Mouse (Mus musculus) hindbrain, embryonic 15.5 days (tissue): ENCODE measurements around the gene Bach1. TPM values are rescaled to one million over a fixed set of nuclear protein-coding genes. Genes with fewer than 3 reads are reported as not detected.
A peak's percentile ranks its signal among the peaks of the same experiment; 100 is the strongest.

Experiments
- ATAC-seq: fragments of 200-750 bp; cut with Nextera tagmentation; 2 replicates; pipeline ENCODE4 v1.8.0; 2017; ENCODE audit warnings: low read depth, moderate number of reproducible peaks, moderate TSS enrichment; ENCODE audit not compliant: low FRiP score
- H3K27ac ChIP-seq: fragments of 300-500 bp; sonication (generic); replicated peaks from 2 replicates; pipeline ENCODE4 v1.5.1; 2015; ENCODE audit warnings: mild to moderate bottlenecking, inconsistent platforms
- H3K27me3 ChIP-seq: fragments of 300-500 bp; sonication (generic); 2 replicates; pipeline ENCODE4 v1.6.1; 2015; ENCODE audit warnings: control low read depth, inconsistent platforms
- H3K36me3 ChIP-seq: fragments of 300-500 bp; sonication (generic); 2 replicates; pipeline ENCODE4 v1.6.1; 2015; ENCODE audit warnings: control low read depth, inconsistent platforms
- H3K4me1 ChIP-seq: fragments of 300-500 bp; sonication (generic); replicated peaks from 2 replicates; pipeline ENCODE4 v1.6.1; 2015; ENCODE audit warnings: control low read depth, inconsistent platforms
- H3K4me2 ChIP-seq: fragments of 300-500 bp; sonication (generic); 2 replicates; pipeline ENCODE4 v1.6.1; 2015; ENCODE audit warnings: moderate library complexity, mild to moderate bottlenecking, inconsistent platforms
- H3K4me3 ChIP-seq: fragments of 300-500 bp; sonication (generic); 2 replicates; pipeline ENCODE4 v1.5.1; 2015; ENCODE audit warnings: mild to moderate bottlenecking, inconsistent platforms
- H3K9ac ChIP-seq: fragments of 300-500 bp; sonication (generic); 2 replicates; pipeline ENCODE4 v1.6.1; 2015; ENCODE audit warnings: inconsistent platforms
- H3K9me3 ChIP-seq: fragments of 300-500 bp; sonication (generic); 2 replicates; pipeline ENCODE4 v1.6.1; 2016; ENCODE audit warnings: control low read depth, inconsistent platforms
- WGBS: fragments of 180-500 bp; shearing (Covaris S2); methylation state at CpG from one replicate; pipeline ENCODE4 v1.1.7; 2015; 5-methylcytosine and 5-hydroxymethylcytosine counted together
- polyA plus RNA-seq: library from polyadenylated mRNA; unstranded; fragments of >200 nt; fragmentation: Nextera tagmentation; extraction: Ambion mirVana; gene quantifications from 2 replicates; pipeline ENCODE4 v1.2.1, GENCODE M21; 2015

The Bach1 gene
- polyA plus RNA-seq, 1 experiment from 2014 or later, result 16.6 TPM

GRCm38 (mm10) chr16:87702881-87703280 is 4.1 kb downstream of the Bach1 start:
- H3K27me3 ChIP-seq, result no peaks in the 10 kb centered on the region
- no peak overlapping the region for H3K4me3 ChIP-seq
- H3K36me3 ChIP-seq, result no peaks in the 10 kb centered on the region
- no peak overlapping the region for H3K4me2 ChIP-seq
- ATAC-seq, result no peak
- H3K4me1 ChIP-seq, result peaks cover 71% of the 10 kb centered on the region
- WGBS, result 92% methylated on average over 5 of the region's 5 CpGs
- H3K9me3 ChIP-seq, result no peaks in the 10 kb centered on the region
- no peak overlapping the region for H3K9ac ChIP-seq
- H3K27ac ChIP-seq, result no peak overlapping the region

- no peak for ATAC-seq
- H3K27ac ChIP-seq, result no peak overlapping the region
- no peaks in the 10 kb centered on the region for H3K9me3 ChIP-seq
- H3K27me3 ChIP-seq, result no peaks in the 10 kb centered on the region
- H3K4me3 ChIP-seq, result no peak overlapping the region
- WGBS, result 69% methylated on average over 5 of the region's 5 CpGs
- H3K9ac ChIP-seq, result no peak overlapping the region
- no peak overlapping the region for H3K4me2 ChIP-seq
- H3K4me1 ChIP-seq, result peaks cover 76% of the 10 kb centered on the region
- H3K36me3 ChIP-seq, result no peaks in the 10 kb centered on the region
Observed at GRCm38 (mm10) chr16:87704225-87704624, 5.5 kb downstream of the Bach1 start.

GRCm38 (mm10) chr16:87705892-87706589 is 7.3 kb downstream of the Bach1 start:
- Histone ChIP-seq H3K9ac (no peak overlapping the region), H3K4me1 (peaks cover 68% of the 10 kb centered on the region), H3K9me3 (no peaks in the 10 kb centered on the region), H3K27me3 (no peaks in the 10 kb centered on the region), H3K4me3 (no peak overlapping the region), H3K27ac (no peak overlapping the region), H3K4me2 (no peak overlapping the region), H3K36me3 (no peaks in the 10 kb centered on the region)
- 73% methylated on average over 19 of the region's 19 CpGs for WGBS
- ATAC-seq, result no peak

GRCm38 (mm10) chr16:87707335-87707734 is 8.6 kb downstream of the Bach1 start:
- H3K27ac ChIP-seq, result no peak overlapping the region
- no peaks in the 10 kb centered on the region for H3K9me3 ChIP-seq
- H3K4me2 ChIP-seq, result no peak overlapping the region
- 88% methylated on average over 4 of the region's 4 CpGs for WGBS
- peaks cover 59% of the 10 kb centered on the region for H3K4me1 ChIP-seq
- H3K4me3 ChIP-seq, result no peak overlapping the region
- no peak for ATAC-seq
- no peak overlapping the region for H3K9ac ChIP-seq
- H3K27me3 ChIP-seq, result no peaks in the 10 kb centered on the region
- no peaks in the 10 kb centered on the region for H3K36me3 ChIP-seq

GRCm38 (mm10) chr16:87708570-87708969 is 9.8 kb downstream of the Bach1 start:
- no peak overlapping the region for H3K4me3 ChIP-seq
- H3K36me3 ChIP-seq, result no peaks in the 10 kb centered on the region
- ATAC-seq, result no peak
- no peaks in the 10 kb centered on the region for H3K27me3 ChIP-seq
- H3K9me3 ChIP-seq, result no peaks in the 10 kb centered on the region
- peaks cover 52% of the 10 kb centered on the region for H3K4me1 ChIP-seq
- H3K4me2 ChIP-seq, result no peak overlapping the region
- no peak overlapping the region for H3K27ac ChIP-seq
- no peak overlapping the region for H3K9ac ChIP-seq
- WGBS, result 88% methylated on average over 5 of the region's 5 CpGs

GRCm38 (mm10) chr16:87709144-87709543 is 10.4 kb downstream of the Bach1 start:
- 66% methylated on average over 5 of the region's 5 CpGs for WGBS
- H3K9me3 ChIP-seq, result no peaks in the 10 kb centered on the region
- H3K27ac ChIP-seq, result no peak overlapping the region
- H3K9ac ChIP-seq, result no peak overlapping the region
- no peak for ATAC-seq
- H3K4me2 ChIP-seq, result no peak overlapping the region
- H3K27me3 ChIP-seq, result no peaks in the 10 kb centered on the region
- no peaks in the 10 kb centered on the region for H3K36me3 ChIP-seq
- H3K4me3 ChIP-seq, result no peak overlapping the region
- peaks cover 52% of the 10 kb centered on the region for H3K4me1 ChIP-seq

GRCm38 (mm10) chr16:87709971-87710370 is 11.2 kb downstream of the Bach1 start:
- no peaks in the 10 kb centered on the region for H3K36me3 ChIP-seq
- H3K4me2 ChIP-seq, result no peak overlapping the region
- H3K9ac ChIP-seq, result no peak overlapping the region
- H3K27me3 ChIP-seq, result no peaks in the 10 kb centered on the region
- no peak overlapping the region for H3K4me3 ChIP-seq
- H3K27ac ChIP-seq, result no peak overlapping the region
- H3K4me1 ChIP-seq, result peaks cover 51% of the 10 kb centered on the region
- 95% methylated on average over 9 of the region's 9 CpGs for WGBS
- H3K9me3 ChIP-seq, result no peaks in the 10 kb centered on the region
- no peak for ATAC-seq

- H3K4me2 ChIP-seq, result no peak overlapping the region
- WGBS, result 89% methylated on average over 2 of the region's 2 CpGs
- no peak overlapping the region for H3K27ac ChIP-seq
- H3K4me1 ChIP-seq, result peaks cover 45% of the 10 kb centered on the region
- no peak for ATAC-seq
- no peaks in the 10 kb centered on the region for H3K36me3 ChIP-seq
- H3K9ac ChIP-seq, result no peak overlapping the region
- H3K27me3 ChIP-seq, result no peaks in the 10 kb centered on the region
- H3K4me3 ChIP-seq, result no peak overlapping the region
- no peaks in the 10 kb centered on the region for H3K9me3 ChIP-seq
Observed at GRCm38 (mm10) chr16:87711961-87712360, 13.2 kb downstream of the Bach1 start.

- H3K4me1 ChIP-seq, result peaks cover 34% of the 10 kb centered on the region
- H3K4me3 ChIP-seq, result no peak overlapping the region
- H3K9ac ChIP-seq, result no peak overlapping the region
- no peaks in the 10 kb centered on the region for H3K36me3 ChIP-seq
- ATAC-seq, result no peak
- H3K27me3 ChIP-seq, result no peaks in the 10 kb centered on the region
- H3K9me3 ChIP-seq, result no peaks in the 10 kb centered on the region
- no peak overlapping the region for H3K4me2 ChIP-seq
- 86% methylated on average over 18 of the region's 18 CpGs for WGBS
- no peak overlapping the region for H3K27ac ChIP-seq
Observed at GRCm38 (mm10) chr16:87712986-87713693, 14.4 kb downstream of the Bach1 start.

GRCm38 (mm10) chr16:87714550-87714949 is 15.8 kb downstream of the Bach1 start:
- H3K9me3 ChIP-seq, result no peaks in the 10 kb centered on the region
- 92% methylated on average over 9 of the region's 9 CpGs for WGBS

GRCm38 (mm10) chr16:87715221-87715620 is 16.5 kb downstream of the Bach1 start:
- H3K27me3 ChIP-seq, result no peaks in the 10 kb centered on the region
- no peak for ATAC-seq
- 89% methylated on average over 16 of the region's 16 CpGs for WGBS

More at GRCm38 (mm10) chr16:87714550-87714949, 15.8 kb downstream of the Bach1 start:
- ATAC-seq, result no peak
- Histone ChIP-seq H3K4me2 (no peak overlapping the region), H3K36me3 (peaks cover 3% of the 10 kb centered on the region; the same call in 1 of the 2 replicates), H3K27ac (no peak overlapping the region), H3K27me3 (no peaks in the 10 kb centered on the region), H3K4me3 (no peak overlapping the region), H3K4me1 (peaks cover 24% of the 10 kb centered on the region), H3K9ac (no peak overlapping the region)

GRCm38 (mm10) chr16:87716269-87716668 is 17.5 kb downstream of the Bach1 start:
- H3K9me3 ChIP-seq, result no peaks in the 10 kb centered on the region
- H3K4me2 ChIP-seq, result no peak overlapping the region
- no peak overlapping the region for H3K9ac ChIP-seq
- peak; percentile 40; the same call in 1 of the 2 replicates for ATAC-seq
- no peak overlapping the region for H3K27ac ChIP-seq
- 67% methylated on average over 11 of the region's 11 CpGs for WGBS
- H3K36me3 ChIP-seq, result peaks cover 14% of the 10 kb centered on the region
- H3K4me3 ChIP-seq, result no peak overlapping the region
- peaks cover 24% of the 10 kb centered on the region for H3K4me1 ChIP-seq
- H3K27me3 ChIP-seq, result no peaks in the 10 kb centered on the region

More at GRCm38 (mm10) chr16:87715221-87715620, 16.5 kb downstream of the Bach1 start:
- Histone ChIP-seq H3K27ac (no peak overlapping the region), H3K9ac (no peak overlapping the region), H3K4me1 (peaks cover 24% of the 10 kb centered on the region), H3K4me2 (no peak overlapping the region), H3K9me3 (no peaks in the 10 kb centered on the region), H3K36me3 (peaks cover 8% of the 10 kb centered on the region), H3K4me3 (no peak overlapping the region)
